Mouse (Mus musculus): ENCODE results near the gene Pcdh9.

- no peak for TF ChIP-seq CTCF (IDR thresholded peaks at IDR 0.05; ENCODE audit: extremely low read depth, insufficient read length, insufficient replicate concordance, low read depth, low read length)
- no peak for TF ChIP-seq POLR2A (IDR thresholded peaks at IDR 0.05; ENCODE audit: low read depth, low read length)
Measured at GRCm38 (mm10) chr14:93075761-93076160, 814.7 kb downstream of the Pcdh9 start.

All from small intestine, adult 2 months (tissue).